Mouse (Mus musculus) liver, embryonic 14.5 days (tissue): ENCODE results near the gene Ttc39a.

Source experiments
- CTCF ChIP-seq: IDR thresholded peaks from 2 replicates; pipeline ENCODE4 v1.5.1; 2016; ENCODE audit warnings: antibody characterized with exemption, low read depth, control low read depth
- EP300 ChIP-seq: IDR thresholded peaks from 2 replicates; pipeline ENCODE4 v1.6.1; 2016; ENCODE audit warnings: antibody characterized with exemption, low read depth

DNA sequence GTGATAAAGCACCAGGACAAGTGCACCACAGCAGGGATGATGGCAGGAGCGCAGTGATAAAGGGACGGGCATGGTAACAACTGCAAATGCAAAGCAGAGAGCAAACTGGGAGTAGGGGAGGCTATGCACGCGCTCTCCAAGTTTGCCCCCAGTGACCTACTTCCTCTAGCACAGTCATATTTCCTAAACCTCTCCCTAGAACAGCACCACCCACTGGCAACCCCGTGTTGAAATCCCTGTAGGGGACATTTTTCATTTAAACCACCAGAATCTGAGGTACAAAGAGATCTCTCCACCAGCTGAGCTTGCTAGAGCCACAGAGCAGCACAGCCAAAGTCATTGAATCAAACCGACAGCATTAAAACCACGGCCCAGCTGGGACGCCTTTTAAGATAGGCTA lies 32.7 kb downstream of the Ttc39a start:
- TF ChIP-seq EP300 = no peak
- peak; percentile 51 for TF ChIP-seq CTCF
